Mouse (Mus musculus): ENCODE results near the gene Wdpcp.
A peak's percentile ranks its signal among the peaks of the same experiment; 100 is the strongest.

Gene Wdpcp

GRCm38 (mm10) chr11:21570109-21570474 lies 1.9 kb upstream of the Wdpcp start:
- DNase-seq = no peak

GRCm38 (mm10) chr11:21570973-21571372 lies 1.1 kb upstream of the Wdpcp start:
- peak in 1 of 2 experiments; percentile 7 for DNase-seq

GRCm38 (mm10) chr11:21581472-21581871 lies 9.4 kb downstream of the Wdpcp start:
- DNase-seq = no peak

GRCm38 (mm10) chr11:21583286-21583685 lies 11.3 kb downstream of the Wdpcp start:
- DNase-seq = no peak

GRCm38 (mm10) chr11:21602497-21602896 lies 30.5 kb downstream of the Wdpcp start:
- peak in 1 of 2 experiments; percentile 20 for DNase-seq

- DNase-seq = no peak
Observed at GRCm38 (mm10) chr11:21615915-21616314, 43.9 kb downstream of the Wdpcp start.

- no peak for DNase-seq
Observed at GRCm38 (mm10) chr11:21634171-21634907, 62.3 kb downstream of the Wdpcp start.

- no peak for DNase-seq
Observed at GRCm38 (mm10) chr11:21638341-21638740, 66.3 kb downstream of the Wdpcp start.

- peak; percentile 6 to 40 for DNase-seq
Observed at GRCm38 (mm10) chr11:21639534-21639933, 67.5 kb downstream of the Wdpcp start.

GRCm38 (mm10) chr11:21644231-21644630 lies 72.2 kb downstream of the Wdpcp start:
- DNase-seq = no peak

GRCm38 (mm10) chr11:21646136-21646535 lies 74.1 kb downstream of the Wdpcp start:
- no peak for DNase-seq

GRCm38 (mm10) chr11:21658985-21659384 lies 87.0 kb downstream of the Wdpcp start:
- peak in 1 of 2 experiments; percentile 11 for DNase-seq

GRCm38 (mm10) chr11:21677034-21677433 lies 105.0 kb downstream of the Wdpcp start:
- DNase-seq = no peak

- no peak for DNase-seq
Observed at GRCm38 (mm10) chr11:21688441-21688840, 116.4 kb downstream of the Wdpcp start.

- DNase-seq = no peak
Observed at GRCm38 (mm10) chr11:21690730-21691129, 118.7 kb downstream of the Wdpcp start.

- no peak for DNase-seq
Observed at GRCm38 (mm10) chr11:21694087-21694486, 122.1 kb downstream of the Wdpcp start.

GRCm38 (mm10) chr11:21697642-21698041 lies 125.6 kb downstream of the Wdpcp start:
- DNase-seq = no peak

GRCm38 (mm10) chr11:21713508-21713907 lies 141.5 kb downstream of the Wdpcp start:
- no peak for DNase-seq

- no peak for DNase-seq
Observed at GRCm38 (mm10) chr11:21714065-21714464, 142.0 kb downstream of the Wdpcp start.

- DNase-seq = no peak
Observed at GRCm38 (mm10) chr11:21726329-21726728, 154.3 kb downstream of the Wdpcp start.

GRCm38 (mm10) chr11:21729056-21729455 lies 157.0 kb downstream of the Wdpcp start:
- no peak for DNase-seq

GRCm38 (mm10) chr11:21729961-21730360 lies 157.9 kb downstream of the Wdpcp start:
- peak; percentile 21 to 65 for DNase-seq

GRCm38 (mm10) chr11:21735272-21735671 lies 163.2 kb downstream of the Wdpcp start:
- DNase-seq = no peak

- DNase-seq = no peak
Observed at GRCm38 (mm10) chr11:21749487-21749886, 177.5 kb downstream of the Wdpcp start.

GRCm38 (mm10) chr11:21763201-21763600 lies 191.2 kb downstream of the Wdpcp start:
- no peak for DNase-seq

Measured in lung, adult 18-20 months (tissue).